Mouse (Mus musculus) embryonic facial prominence, embryonic 15.5 days (tissue): Measurements from ENCODE around the gene Prelid3b. TPM values are rescaled to one million over a fixed set of nuclear protein-coding genes. Genes with fewer than 3 reads are reported as not detected.

Experiments
- ATAC-seq: fragments of 200-750 bp; cut with Nextera tagmentation; 2 replicates; pipeline ENCODE4 v1.8.0; 2017; ENCODE audit warnings: low read depth, moderate TSS enrichment; ENCODE audit not compliant: insufficient number of reproducible peaks, low FRiP score, low TSS enrichment
- H3K27ac ChIP-seq: fragments of 300-500 bp; sonication (generic); replicated peaks from 2 replicates; pipeline ENCODE4 v1.5.1; 2015; ENCODE audit warnings: mild to moderate bottlenecking, inconsistent platforms
- H3K27me3 ChIP-seq: fragments of 300-500 bp; sonication (generic); 2 replicates; pipeline ENCODE4 v1.6.1; 2015; ENCODE audit warnings: inconsistent platforms
- H3K36me3 ChIP-seq: fragments of 300-500 bp; sonication (generic); 2 replicates; pipeline ENCODE4 v1.6.1; 2015; ENCODE audit warnings: mild to moderate bottlenecking, inconsistent platforms
- H3K4me1 ChIP-seq: fragments of 300-500 bp; sonication (generic); 2 replicates; pipeline ENCODE4 v1.6.1; 2015; ENCODE audit warnings: inconsistent platforms
- H3K4me2 ChIP-seq: fragments of 300-500 bp; sonication (generic); replicated peaks from 2 replicates; pipeline ENCODE4 v1.6.1; 2015; ENCODE audit warnings: mild to moderate bottlenecking, inconsistent platforms
- H3K4me3 ChIP-seq: fragments of 300-500 bp; sonication (generic); replicated peaks from 2 replicates; pipeline ENCODE4 v1.5.1; 2015; ENCODE audit warnings: mild to moderate bottlenecking, inconsistent platforms
- H3K9ac ChIP-seq: fragments of 300-500 bp; sonication (generic); 2 replicates; pipeline ENCODE4 v1.6.1; 2015; ENCODE audit warnings: inconsistent platforms
- H3K9me3 ChIP-seq: fragments of 300-500 bp; sonication (generic); replicated peaks from 2 replicates; pipeline ENCODE4 v1.6.1; 2016; ENCODE audit warnings: inconsistent platforms
- WGBS: fragments of 180-500 bp; shearing (Covaris S2); methylation state at CpG from one replicate; pipeline ENCODE4 v1.1.7; 2015; 5-methylcytosine and 5-hydroxymethylcytosine counted together
- polyA plus RNA-seq: library from polyadenylated mRNA; unstranded; fragments of >200 nt; fragmentation: Nextera tagmentation; extraction: Ambion mirVana; gene quantifications from 2 replicates; pipeline ENCODE4 v1.2.1, GENCODE M21; 2015

Gene Prelid3b
- polyA plus RNA-seq, 1 experiment from 2014 or later, result 109 TPM

- 71% methylated on average over 6 of the region's 6 CpGs for WGBS
- Histone ChIP-seq H3K27me3 (no peaks in the 10 kb centered on the region), H3K4me1 (peaks cover 10% of the 10 kb centered on the region), H3K4me2 (no peak overlapping the region), H3K4me3 (no peak overlapping the region), H3K36me3 (peaks cover 51% of the 10 kb centered on the region), H3K27ac (no peak overlapping the region), H3K9me3 (no peaks in the 10 kb centered on the region), H3K9ac (no peak overlapping the region)
- ATAC-seq, result no peak
These were observed 51.8 kb downstream of the Prelid3b start for GRCm38 (mm10) chr2:174421107-174421506.

GRCm38 (mm10) chr2:174415731-174416310, 57.1 kb downstream of the Prelid3b start, which contains the start of gene Nelfcd:
Gene Nelfcd (plus strand): TSS chr2:174415804.
- Histone ChIP-seq H3K9ac (peak within 1 kb of the TSS; percentile 68), H3K4me3 (peak within 1 kb of the TSS; percentile 66), H3K9me3 (no peaks in the 10 kb centered on the region), H3K27me3 (no peaks in the 10 kb centered on the region), H3K4me1 (peaks cover 11% of the 10 kb centered on the region), H3K27ac (no peak within 1 kb of the TSS), H3K36me3 (no peaks in the 10 kb centered on the region; the same call in 1 of the 2 replicates), H3K4me2 (peak within 1 kb of the TSS; percentile 83)
- 0% methylated on average over 40 of the region's 40 CpGs for WGBS
- peak; percentile 91 for ATAC-seq

Other genes starting within 250 kb of the Prelid3b start
- gene Gnas, start 188.8 kb downstream of the Prelid3b start, polyA plus RNA-seq, result 2,102 and 2,156 TPM in 2 replicates
- 26.0 and 38.6 TPM in 2 replicates for gene Gm20721, start 126.4 kb downstream of the Prelid3b start, polyA plus RNA-seq
- gene Nelfcd, start 57.3 kb downstream of the Prelid3b start, polyA plus RNA-seq, result 116 and 118 TPM in 2 replicates
- 215 and 224 TPM in 2 replicates for gene Ctsz, start 34.0 kb downstream of the Prelid3b start, polyA plus RNA-seq
- gene Tubb1, start 22.4 kb downstream of the Prelid3b start, polyA plus RNA-seq, result 0.83 and 1.1 TPM in 2 replicates
- 730 and 783 TPM in 2 replicates for gene Atp5e, start 9.0 kb downstream of the Prelid3b start, polyA plus RNA-seq
- gene Zfp831, start 170.5 kb upstream of the Prelid3b start, polyA plus RNA-seq, result 0.04 TPM in 1 of 2 replicates, not detected in the other